Mouse (Mus musculus): ENCODE data around the gene Six5.

GRCm38 (mm10) chr7:19095751-19096110 lies 1.3 kb downstream of the Six5 start:
- TF ChIP-seq POLR2A (IDR thresholded peaks at IDR 0.05; ENCODE audit: borderline replicate concordance, control insufficient read depth, low read depth, low read length) (no peak), CTCF (IDR thresholded peaks at IDR 0.05; ENCODE audit: control insufficient read depth, insufficient read depth, low read length) (no peak)

All from bone marrow, adult 2 months (tissue).